In genomic region chr12:75853559-75853958, GRCm38 (mm10) we compare ENCODE assay signal across 8 mouse cellular contexts. TPM values are rescaled to one million over a fixed set of nuclear protein-coding genes. Genes with fewer than 3 reads are reported as not detected.
A peak's percentile ranks its signal among the peaks of the same experiment; 100 is the strongest.
DNase-seq lines count a peak whose midpoint lies in the region; ATAC-seq lines count a peak whose summit lies in the region.

No protein-coding gene starts in this region.

- no peaks in the 10 kb centered on the region for H3K9me3 ChIP-seq in midbrain, embryonic 14.5 days (ENCODE audit: control insufficient read depth, low read length)
- no peaks in the 10 kb centered on the region for H3K9me3 ChIP-seq in midbrain, embryonic 16.5 days (replicated peaks; ENCODE audit: control insufficient read depth, low read length, poor library complexity, severe bottlenecking)
- H3K9me3 ChIP-seq in heart, embryonic 10.5 days, result no peaks in the 10 kb centered on the region
- H3K9me3 ChIP-seq in forebrain, embryonic 14.5 days (replicated peaks; ENCODE audit: control insufficient read depth, low read length), result no peaks in the 10 kb centered on the region
- no peaks in the 10 kb centered on the region for H3K9me3 ChIP-seq in forebrain, embryonic 10.5 days

- 74% methylated on average over 8 of the region's 8 CpGs for WGBS in midbrain, embryonic 14.5 days
- WGBS in midbrain, embryonic 16.5 days, result 69% methylated on average over 8 of the region's 8 CpGs
- 28% methylated on average over 8 of the region's 8 CpGs for WGBS in heart, embryonic 10.5 days
- WGBS in forebrain, embryonic 14.5 days, result 53% methylated on average over 8 of the region's 8 CpGs
- WGBS in forebrain, embryonic 10.5 days, result 83% methylated on average over 8 of the region's 8 CpGs

- 0 out of 2 replicates have a peak overlapping the region, but pooled peaks have one; percentile 32 for H3K27ac ChIP-seq in midbrain, embryonic 14.5 days (replicated peaks; ENCODE audit: low read depth, low read length)
- H3K27ac ChIP-seq in midbrain, embryonic 16.5 days (ENCODE audit: low read length), result no peak overlapping the region
- H3K27ac ChIP-seq in heart, embryonic 10.5 days, result peak overlapping the region; percentile 83
- no peak overlapping the region for H3K27ac ChIP-seq in forebrain, embryonic 14.5 days (ENCODE audit: low read depth, low read length)
- H3K27ac ChIP-seq in forebrain, embryonic 10.5 days, result no peak overlapping the region

- no peaks in the 10 kb centered on the region for H3K27me3 ChIP-seq in midbrain, embryonic 14.5 days (ENCODE audit: control insufficient read depth, insufficient read depth, low read length)
- no peaks in the 10 kb centered on the region for H3K27me3 ChIP-seq in midbrain, embryonic 16.5 days (ENCODE audit: control insufficient read depth, insufficient read depth, low read depth, low read length)
- H3K27me3 ChIP-seq in heart, embryonic 10.5 days (ENCODE audit: insufficient read depth, poor library complexity, severe bottlenecking), result no peaks in the 10 kb centered on the region
- no peaks in the 10 kb centered on the region for H3K27me3 ChIP-seq in forebrain, embryonic 14.5 days (replicated peaks; ENCODE audit: control insufficient read depth, insufficient read depth, low read length)
- no peaks in the 10 kb centered on the region for H3K27me3 ChIP-seq in forebrain, embryonic 10.5 days (ENCODE audit: poor library complexity, severe bottlenecking)

- no peak overlapping the region for H3K4me3 ChIP-seq in midbrain, embryonic 14.5 days (replicated peaks; ENCODE audit: low read depth, low read length)
- H3K4me3 ChIP-seq in midbrain, embryonic 16.5 days (ENCODE audit: low read depth, low read length), result no peak overlapping the region
- H3K4me3 ChIP-seq in heart, embryonic 10.5 days, result peak overlapping the region; percentile 13; the same call in 1 of the 2 replicates
- no peak overlapping the region for H3K4me3 ChIP-seq in forebrain, embryonic 14.5 days (ENCODE audit: low read depth, low read length)
- H3K4me3 ChIP-seq in forebrain, embryonic 10.5 days, result no peak overlapping the region

- DNase-seq in midbrain, embryonic 14.5 days, result peak; percentile 28
- no peak for DNase-seq in heart, embryonic 10.5 days (ENCODE audit: low spot score)
- peak; percentile 85 for DNase-seq in kidney, postnatal 14 days
- peak; percentile 49 for DNase-seq in ovary, postnatal 14 days (ENCODE audit: low spot score)
- DNase-seq in forebrain, embryonic 14.5 days (ENCODE audit: low spot score), result no peak
- no peak for DNase-seq in forebrain, embryonic 10.5 days (ENCODE audit: extremely low spot score, low spot score)

- ATAC-seq in midbrain, embryonic 14.5 days (ENCODE audit: low FRiP score, low TSS enrichment), result no peak
- ATAC-seq in midbrain, embryonic 16.5 days, result no peak
- ATAC-seq in cerebellum, adult (ENCODE audit: insufficient number of reproducible peaks, low FRiP score, low TSS enrichment), result no peak
- ATAC-seq in forebrain, embryonic 14.5 days, result no peak

- peaks cover 3% of the 10 kb centered on the region; the same call in 1 of the 2 replicates for H3K4me1 ChIP-seq in midbrain, embryonic 14.5 days (ENCODE audit: control insufficient read depth, insufficient read depth, low read length)
- peaks cover 4% of the 10 kb centered on the region; the same call in 1 of the 2 replicates for H3K4me1 ChIP-seq in midbrain, embryonic 16.5 days (ENCODE audit: control insufficient read depth, insufficient read depth, low read length)
- peaks cover 56% of the 10 kb centered on the region for H3K4me1 ChIP-seq in heart, embryonic 10.5 days
- peaks cover 12% of the 10 kb centered on the region; the same call in 1 of the 2 replicates for H3K4me1 ChIP-seq in forebrain, embryonic 14.5 days (ENCODE audit: control insufficient read depth, insufficient read depth, low read length)
- H3K4me1 ChIP-seq in forebrain, embryonic 10.5 days, result peaks cover 43% of the 10 kb centered on the region

- H3K4me2 ChIP-seq in midbrain, embryonic 14.5 days (ENCODE audit: low read length), result no peak overlapping the region
- no peak overlapping the region for H3K4me2 ChIP-seq in midbrain, embryonic 16.5 days (ENCODE audit: low read length)
- H3K4me2 ChIP-seq in forebrain, embryonic 14.5 days (ENCODE audit: low read length), result no peak overlapping the region

- no peak overlapping the region for H3K9ac ChIP-seq in midbrain, embryonic 14.5 days (replicated peaks; ENCODE audit: low read length)
- H3K9ac ChIP-seq in midbrain, embryonic 16.5 days (ENCODE audit: low read depth, low read length), result no peak overlapping the region
- no peak overlapping the region for H3K9ac ChIP-seq in forebrain, embryonic 14.5 days (ENCODE audit: low read length)

- H3K36me3 ChIP-seq in midbrain, embryonic 14.5 days (ENCODE audit: control insufficient read depth, insufficient read depth, low read length), result no peaks in the 10 kb centered on the region
- H3K36me3 ChIP-seq in midbrain, embryonic 16.5 days (ENCODE audit: control insufficient read depth, insufficient read depth, low read length), result no peaks in the 10 kb centered on the region
- H3K36me3 ChIP-seq in heart, embryonic 10.5 days, result no peaks in the 10 kb centered on the region
- H3K36me3 ChIP-seq in forebrain, embryonic 14.5 days (ENCODE audit: control insufficient read depth, insufficient read depth, low read length), result no peaks in the 10 kb centered on the region
- peaks cover 18% of the 10 kb centered on the region for H3K36me3 ChIP-seq in forebrain, embryonic 10.5 days (replicated peaks)

RNA-seq across cellular contexts. Expression of gene Syne2, which starts 35.6 kb away (rescaled TPM):
- 45.0 and 63.5 TPM in 2 replicates for polyA plus RNA-seq in midbrain, embryonic 14.5 days (2014; fragmentation: Nextera tagmentation; extraction: Ambion mirVana)
- 41.4 and 51.6 TPM in 2 replicates for polyA plus RNA-seq in midbrain, embryonic 16.5 days (2015; fragmentation: Nextera tagmentation; extraction: Ambion mirVana)
- 62.4 and 67.6 TPM in 2 replicates for polyA plus RNA-seq in heart, embryonic 10.5 days (2016; fragmentation: Nextera tagmentation; extraction: Ambion mirVana)
- 62.0 and 84.9 TPM in 2 replicates for polyA plus RNA-seq in forebrain, embryonic 14.5 days (2014; fragmentation: Nextera tagmentation; extraction: Ambion mirVana)
- 95.5 and 108 TPM in 2 replicates for polyA plus RNA-seq in forebrain, embryonic 10.5 days (2016; fragmentation: Nextera tagmentation; extraction: Ambion mirVana)

Comparison
In these comparisons a context has a peak if more than half of its experiments do, and no peak if none do; other contexts are left out.
1. H3K27ac ChIP-seq: peak in midbrain, embryonic 14.5 days (single experiment) and heart, embryonic 10.5 days (single experiment); none in midbrain, embryonic 16.5 days (single experiment), forebrain, embryonic 14.5 days (single experiment) and forebrain, embryonic 10.5 days (single experiment).
2. DNase-seq: peak in midbrain, embryonic 14.5 days (single experiment), kidney, postnatal 14 days (single experiment) and ovary, postnatal 14 days (single experiment); none in heart, embryonic 10.5 days (single experiment), forebrain, embryonic 14.5 days (single experiment) and forebrain, embryonic 10.5 days (single experiment).